12 mouse cellular contexts compared by ENCODE assay signal in genomic region chr17:84167377-84167776, GRCm38 (mm10). TPM values are rescaled to one million over a fixed set of nuclear protein-coding genes. Genes with fewer than 3 reads are reported as not detected.
DNase-seq lines count a peak whose midpoint lies in the region; ATAC-seq lines count a peak whose summit lies in the region.
"Had no signal": no experiment of that assay in that cellular context is flagged by ENCODE, and none has a peak within 500 bp of the region (broad histone marks: within the 10 kb centered on the region; RNA-seq: fewer than 3 reads in every experiment).

No protein-coding gene starts in this region.

- H3K4me2 ChIP-seq in kidney, embryonic 15.5 days = no peak overlapping the region

- no peak for ATAC-seq in kidney, embryonic 15.5 days (replicated peaks; ENCODE audit: low FRiP score)
- ATAC-seq: forebrain, postnatal 0 days; hindbrain, postnatal 0 days had no signal

- no peak overlapping the region for H3K9ac ChIP-seq in kidney, embryonic 15.5 days
- H3K9ac ChIP-seq: forebrain, postnatal 0 days had no signal

- H3K36me3 ChIP-seq in kidney, embryonic 15.5 days = no peaks in the 10 kb centered on the region
- H3K36me3 ChIP-seq: G1E had no signal

- no peaks in the 10 kb centered on the region for H3K27me3 ChIP-seq in kidney, embryonic 15.5 days

- H3K4me3 ChIP-seq in kidney, embryonic 15.5 days (replicated peaks) = no peak overlapping the region

- no peak overlapping the region for H3K27ac ChIP-seq in kidney, embryonic 15.5 days
- H3K27ac ChIP-seq: hindbrain, postnatal 0 days had no signal

- H3K9me3 ChIP-seq in kidney, embryonic 15.5 days (replicated peaks) = no peaks in the 10 kb centered on the region
- H3K9me3 ChIP-seq: G1E had no signal

- DNase-seq in embryo, embryonic 10 days (ENCODE audit: low spot score) = peak; percentile 1
- DNase-seq in embryo, embryonic 11 days = no peak
- DNase-seq in kidney, postnatal 4 days = peak; percentile 1 to 2
- DNase-seq in urinary bladder, postnatal 14 days (ENCODE audit: low spot score) = peak; percentile 1
- DNase-seq in urinary bladder, adult 18-20 months (ENCODE audit: low spot score in 2 of 2) = no peak
- no peak for DNase-seq in c-Kit-positive CD71-positive TER-119-positive erythroid progenitor cells, embryonic 14.5 days (ENCODE audit: low spot score)
- DNase-seq in neural tube, embryonic 10.5 days (ENCODE audit: extremely low spot score, low spot score) = no peak
- DNase-seq: forebrain, postnatal 0 days; retina, postnatal 1 day had no signal

- peaks cover 13% of the 10 kb centered on the region for H3K4me1 ChIP-seq in kidney, embryonic 15.5 days

- WGBS in kidney, embryonic 15.5 days = 87% methylated on average over 4 of the region's 4 CpGs

RNA-seq across cellular contexts. Expression of gene Zfp36l2, which starts 20.4 kb away (rescaled TPM):
- polyA plus RNA-seq in kidney, embryonic 15.5 days (2015; fragmentation: Nextera tagmentation; extraction: Ambion mirVana) = 13.7 and 14.7 TPM in 2 replicates

Comparison
In these comparisons a context has a peak if more than half of its experiments do, and no peak if none do; other contexts are left out.
1. DNase-seq: peak in embryo, embryonic 10 days (single experiment), kidney, postnatal 4 days (2 of 2) and urinary bladder, postnatal 14 days (single experiment); none in embryo, embryonic 11 days (single experiment), urinary bladder, adult 18-20 months (0 of 2), c-Kit-positive CD71-positive TER-119-positive erythroid progenitor cells, embryonic 14.5 days (single experiment) and neural tube, embryonic 10.5 days (single experiment).